Mouse (Mus musculus) adrenal gland, adult 2 months (tissue): ENCODE results near the gene Rbm42. TPM values are rescaled to one million over a fixed set of nuclear protein-coding genes. Genes with fewer than 3 reads are reported as not detected.

ENCODE experiments used
- DNase-seq: peaks from one replicate; pipeline ENCODE4 v3.0.0; 2021
- polyA plus RNA-seq: library from polyadenylated mRNA; depleted of rRNA; stranded (reverse); fragments of >200 nt; gene quantifications from 2 replicates; pipeline ENCODE4 v1.2.3, GENCODE M21; 2012
- total RNA-seq, 2 experiments: library from RNA; stranded (reverse); gene quantifications; 2 replicates each; pipeline ENCODE4 v1.2.3; 2021

Gene Rbm42
- total and polyA plus RNA-seq, 3 experiments: 78.0 to 139 (median 81.9) TPM

DNA sequence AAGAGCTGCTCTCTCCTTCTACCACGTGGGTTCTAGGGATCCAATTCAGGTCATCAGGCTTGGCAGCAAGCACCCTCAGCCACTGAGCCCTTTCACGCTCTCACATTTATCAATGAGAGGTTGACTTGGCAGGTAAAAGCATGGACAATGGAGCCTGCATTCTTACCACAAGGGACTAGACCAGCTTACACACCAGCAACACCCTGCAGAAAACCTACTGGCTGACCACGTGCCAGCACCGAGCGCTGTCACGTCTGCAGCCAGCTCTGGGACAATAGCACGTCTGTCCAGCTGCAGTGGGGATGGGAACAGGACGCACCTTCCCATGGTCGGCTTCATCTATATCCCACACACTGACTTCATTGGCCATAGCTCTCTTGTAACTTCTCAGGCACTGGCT lies 31.5 kb downstream of the Rbm42 start:
- no peak for DNase-seq

DNA sequence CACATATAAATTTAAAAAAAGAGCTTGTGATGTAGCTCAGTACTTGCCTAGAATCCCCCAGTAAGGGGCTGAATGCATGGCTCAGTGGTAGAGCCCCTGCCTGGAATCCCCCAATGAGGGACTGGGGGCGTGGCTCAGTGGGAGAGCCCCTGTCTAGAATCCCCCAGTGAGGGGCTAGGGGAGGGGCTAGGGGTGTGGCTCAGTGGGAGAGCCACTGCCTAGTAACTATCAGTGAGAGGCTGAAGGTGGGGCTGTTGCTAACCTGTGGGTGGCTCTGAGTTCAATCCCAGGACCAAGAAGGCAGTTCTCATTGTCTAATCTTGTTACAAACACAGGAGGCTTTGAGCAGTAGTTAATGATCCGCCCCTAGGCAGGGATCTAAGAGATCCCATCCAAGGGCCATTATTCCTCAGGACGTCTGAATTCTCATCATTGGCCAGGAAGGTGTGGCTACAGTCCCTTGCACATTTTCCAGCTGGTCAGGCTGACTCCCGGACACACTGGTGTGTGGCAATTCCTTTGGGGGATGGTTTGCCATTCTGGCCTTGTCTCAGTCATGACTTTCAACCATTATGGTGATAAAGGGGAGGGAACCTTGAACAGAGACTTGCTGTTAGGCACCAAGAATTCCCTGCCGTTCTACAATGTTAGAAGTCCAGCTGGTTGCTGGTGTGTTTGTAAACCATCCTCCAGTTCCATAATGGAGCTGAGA lies 34.9 kb downstream of the Rbm42 start:
- DNase-seq: peak; percentile 78

DNA sequence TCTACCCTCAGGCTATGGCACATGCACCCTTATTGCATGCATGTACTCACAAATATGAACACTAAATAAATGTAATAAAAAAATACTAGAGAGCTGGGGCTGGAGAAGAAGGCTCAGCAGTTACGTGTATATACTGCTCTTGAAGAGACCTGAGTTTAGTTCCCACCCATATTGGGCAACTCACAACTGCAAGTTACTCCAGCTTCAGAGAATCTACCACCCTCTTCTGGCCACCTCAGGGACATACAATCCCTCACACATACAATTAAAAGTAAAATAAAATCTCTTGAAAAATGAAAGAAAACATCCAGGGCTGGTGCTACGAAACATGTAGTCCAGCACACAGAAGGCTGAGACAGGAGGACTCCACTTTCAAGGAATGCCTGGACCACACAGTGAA lies 35.7 kb downstream of the Rbm42 start:
- DNase-seq: no peak

DNA sequence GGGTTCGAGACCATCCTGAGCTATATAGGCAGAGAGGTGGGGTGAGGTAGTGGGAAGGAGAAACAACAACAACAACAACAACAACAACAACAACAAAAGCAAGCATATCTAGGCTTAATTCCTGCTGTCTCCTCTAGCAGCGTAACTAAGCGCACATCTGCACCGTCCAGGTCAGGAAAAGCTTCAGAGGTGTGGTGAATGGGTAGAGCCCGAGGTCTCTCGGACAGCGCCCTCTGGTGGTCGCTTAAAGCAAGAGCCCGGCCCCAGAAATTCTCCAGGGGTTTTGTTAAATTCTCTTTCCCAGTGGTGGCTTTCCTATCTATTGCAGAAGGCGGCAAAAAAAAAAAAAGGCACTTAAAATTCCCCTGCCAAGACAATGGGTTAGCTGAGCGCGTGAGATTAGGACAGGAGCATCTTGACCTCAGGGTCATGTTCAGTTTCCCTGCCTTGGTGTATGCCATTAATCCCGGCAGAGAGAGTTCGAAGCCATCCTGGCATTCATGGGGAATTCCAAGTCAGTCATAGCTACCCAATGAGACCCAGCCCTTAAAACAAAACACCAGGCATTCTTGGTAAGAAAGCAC lies 36.5 kb downstream of the Rbm42 start:
- peak; percentile 62 for DNase-seq

DNA sequence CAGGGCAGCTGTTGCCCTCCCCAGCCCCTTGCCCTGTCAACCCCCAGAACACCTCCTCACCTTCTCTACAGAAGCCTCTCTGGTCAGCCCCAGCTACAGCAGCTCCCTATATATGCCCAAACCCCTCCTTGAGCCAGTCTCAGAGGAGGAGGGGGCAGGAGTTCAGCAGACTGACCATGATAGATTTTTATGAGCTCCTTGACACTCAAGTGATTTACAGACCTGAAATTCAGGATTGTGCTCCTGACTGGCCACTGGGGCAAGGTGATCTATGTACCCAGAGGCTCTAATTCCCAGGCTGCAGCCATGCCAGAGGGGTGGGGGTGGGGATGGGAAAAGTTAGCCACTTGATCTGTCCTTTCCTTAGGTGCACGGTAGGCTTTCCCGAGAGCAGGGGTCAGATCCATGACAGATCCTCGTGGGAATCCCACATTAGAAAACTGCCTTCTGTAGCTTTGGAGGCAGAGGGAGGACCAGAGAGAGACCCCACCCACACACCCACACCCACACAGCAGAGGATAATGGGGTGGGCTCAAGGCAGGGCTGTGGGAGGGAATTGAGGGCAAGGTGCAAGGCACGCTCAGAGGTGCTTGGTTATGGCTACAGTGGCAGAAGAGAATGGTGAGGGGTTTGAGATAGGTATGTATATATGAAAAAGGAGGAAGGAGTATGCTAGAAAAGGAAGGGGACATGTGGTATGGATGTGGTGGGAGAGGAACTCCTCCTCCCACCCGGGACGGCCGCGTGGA lies 37.3 kb downstream of the Rbm42 start, which contains the start of gene Upk1a:
Gene Upk1a, minus strand, starts transcription at position 194 of the 749 bp plus-strand sequence.
- DNase-seq: no peak

DNA sequence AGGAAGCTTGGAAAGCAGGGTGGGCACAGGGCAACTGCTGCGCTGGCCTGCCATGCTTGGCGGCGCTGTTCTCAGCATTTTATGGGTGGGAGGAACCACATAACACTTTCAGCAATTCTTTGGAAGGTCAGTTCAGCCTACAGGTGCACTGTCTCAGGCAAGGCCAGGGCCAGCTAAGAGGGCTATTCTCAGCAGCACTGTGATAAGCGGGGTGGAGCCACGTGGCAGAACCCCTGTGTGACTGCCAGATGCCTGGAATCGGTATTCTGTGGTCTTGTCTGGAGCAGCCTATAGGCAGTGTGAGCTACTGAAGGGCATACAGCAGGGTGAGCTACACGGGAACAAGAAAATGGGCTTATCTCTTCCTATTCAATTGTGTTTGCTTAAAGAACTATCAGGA lies 40.1 kb downstream of the Rbm42 start:
- no peak for DNase-seq

DNA sequence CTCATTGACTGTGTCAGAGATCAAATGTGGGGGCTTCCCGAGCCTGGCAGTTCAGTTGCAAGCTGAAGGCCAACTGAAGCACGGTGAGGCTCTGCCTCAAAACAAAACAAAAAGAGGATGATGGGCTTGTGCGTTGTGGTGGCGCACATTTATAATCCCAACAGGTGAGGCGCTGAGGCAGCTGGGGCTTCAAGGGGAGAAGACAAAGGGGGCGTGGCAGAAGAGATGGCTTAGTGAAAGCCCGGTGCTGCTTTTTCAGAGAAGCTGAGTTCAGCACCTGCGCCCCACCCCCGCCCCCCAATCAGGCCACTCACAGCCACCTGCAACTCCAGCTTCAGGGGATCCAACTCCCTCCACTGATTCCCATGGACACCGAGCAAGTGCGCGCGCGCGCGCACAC lies 41.6 kb downstream of the Rbm42 start:
- no peak for DNase-seq

DNA sequence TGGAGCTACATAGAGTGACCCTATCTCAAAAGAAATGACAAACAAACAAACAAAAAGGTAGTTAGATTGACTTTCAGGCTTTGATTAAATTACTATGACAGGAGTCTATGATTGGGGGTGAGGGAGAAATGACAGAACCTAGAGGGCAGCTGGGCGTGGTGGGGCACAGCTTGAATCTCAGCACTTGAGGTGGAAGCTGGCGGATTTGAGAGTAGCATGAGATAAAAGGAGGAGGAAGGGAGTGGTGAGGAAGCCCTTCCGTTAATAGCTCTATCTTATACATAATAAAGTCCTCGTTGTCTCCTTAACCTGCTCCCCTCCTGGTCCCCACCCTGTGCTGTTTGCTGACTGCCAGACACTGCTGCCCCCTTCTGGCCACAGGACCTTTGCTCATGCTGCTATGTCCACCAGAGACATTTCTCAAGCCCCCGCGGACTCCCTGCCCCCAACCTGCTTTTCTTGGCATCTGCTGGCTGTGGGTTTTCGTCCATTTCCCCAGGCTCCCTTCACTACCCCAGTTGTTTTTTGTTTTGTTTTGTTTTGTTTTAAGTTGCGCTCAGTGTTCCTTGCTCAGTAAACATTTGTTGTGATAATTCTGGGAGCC lies 42.3 kb downstream of the Rbm42 start:
- peak; percentile 48 for DNase-seq

DNA sequence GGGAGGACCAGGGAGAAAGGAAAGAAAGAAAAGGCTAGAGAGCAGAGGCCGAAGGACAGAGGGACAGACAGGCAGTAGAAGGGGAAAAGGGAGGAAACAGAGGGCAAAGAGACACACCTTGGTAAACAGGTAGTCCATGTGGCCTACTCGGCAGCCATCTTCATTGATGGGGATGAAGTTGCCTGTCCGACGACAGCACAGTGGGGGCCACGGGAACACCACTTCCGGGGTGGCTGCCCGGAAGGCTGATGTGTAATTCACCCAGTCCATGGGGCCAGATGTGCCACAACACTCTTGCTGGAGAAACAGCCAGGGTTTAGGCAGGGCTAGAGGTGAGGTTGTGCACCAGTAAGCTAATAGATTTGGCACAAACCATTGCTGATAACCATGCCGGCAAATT lies 45.2 kb downstream of the Rbm42 start:
- DNase-seq: no peak

DNA sequence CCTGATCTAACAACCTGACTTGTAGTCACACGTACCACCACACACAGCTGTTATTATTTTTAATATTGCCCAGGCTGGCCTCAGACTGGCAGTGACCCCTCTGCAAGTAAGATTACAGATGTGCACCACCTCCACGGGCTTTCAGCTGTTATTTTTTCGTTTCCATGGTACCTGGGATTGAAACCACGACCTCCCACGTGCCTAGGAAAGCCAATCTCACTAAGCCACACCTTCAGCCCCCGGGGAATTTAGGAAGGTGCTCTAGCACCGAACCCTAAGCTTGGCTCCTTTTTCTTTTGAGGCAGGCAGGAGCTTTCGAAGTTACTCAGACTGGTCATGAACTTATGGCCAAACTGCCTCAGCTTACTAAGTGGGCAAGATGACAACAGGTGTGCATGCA lies 45.7 kb downstream of the Rbm42 start:
- no peak for DNase-seq

DNA sequence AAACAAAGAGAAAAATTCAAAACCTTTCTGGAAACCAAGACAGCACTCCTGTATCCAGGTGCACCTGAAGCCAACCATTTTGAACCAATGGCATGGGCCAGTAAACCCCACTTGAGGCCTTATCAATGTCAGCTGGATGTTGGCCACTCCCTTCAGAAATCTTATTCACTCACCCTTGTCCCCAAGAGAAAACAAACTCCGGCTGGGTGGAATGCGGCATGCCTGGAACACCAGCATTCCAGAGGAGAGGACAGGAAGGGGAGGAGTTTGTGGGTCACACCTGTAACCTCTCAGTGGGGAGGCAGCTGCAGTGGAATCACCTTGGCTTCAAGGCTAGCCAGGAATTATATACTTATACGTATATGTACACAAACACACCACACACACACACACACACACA lies 47.5 kb downstream of the Rbm42 start:
- DNase-seq: no peak

DNA sequence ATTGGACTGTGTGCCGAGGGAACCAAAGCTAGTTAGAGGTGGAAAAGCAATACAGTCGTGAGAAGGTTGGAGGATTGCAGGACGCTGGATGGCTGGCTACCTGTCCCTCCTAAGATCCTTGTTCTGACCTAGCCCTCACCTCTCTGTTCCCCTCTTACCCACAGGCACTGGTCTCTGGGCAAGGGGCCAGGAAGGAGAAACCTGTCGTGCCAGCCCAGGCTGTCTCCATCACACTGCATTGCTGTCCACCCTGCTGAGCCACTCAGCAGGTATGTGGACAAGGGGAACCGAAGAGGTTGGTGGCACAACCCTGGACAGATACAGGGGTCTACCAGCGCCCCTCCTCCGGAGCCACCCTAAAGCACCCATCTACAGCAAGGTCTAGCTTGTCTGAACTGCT lies 49.5 kb downstream of the Rbm42 start:
- DNase-seq: no peak

DNA sequence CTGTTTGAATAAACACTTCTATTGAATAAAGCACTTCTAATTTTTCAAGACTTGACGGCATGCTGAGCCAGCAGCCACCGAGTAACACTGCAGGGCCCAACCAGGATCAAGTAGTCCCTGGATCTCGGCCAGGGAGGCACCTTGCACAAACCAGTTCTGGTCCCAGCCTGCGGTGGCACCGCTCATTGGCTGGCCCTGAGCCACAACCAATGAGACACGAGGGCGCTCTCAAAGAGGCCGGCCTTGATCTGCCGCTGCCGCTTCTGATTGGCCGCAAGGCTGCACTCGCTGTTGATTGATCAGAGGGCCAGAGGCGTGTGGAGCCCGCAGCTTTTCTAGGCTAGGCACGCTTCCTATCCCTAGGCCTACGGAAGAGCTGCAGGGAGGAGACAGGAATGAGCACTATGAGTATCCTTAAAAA lies 50.2 kb downstream of the Rbm42 start:
- peak; percentile 95 for DNase-seq

DNA sequence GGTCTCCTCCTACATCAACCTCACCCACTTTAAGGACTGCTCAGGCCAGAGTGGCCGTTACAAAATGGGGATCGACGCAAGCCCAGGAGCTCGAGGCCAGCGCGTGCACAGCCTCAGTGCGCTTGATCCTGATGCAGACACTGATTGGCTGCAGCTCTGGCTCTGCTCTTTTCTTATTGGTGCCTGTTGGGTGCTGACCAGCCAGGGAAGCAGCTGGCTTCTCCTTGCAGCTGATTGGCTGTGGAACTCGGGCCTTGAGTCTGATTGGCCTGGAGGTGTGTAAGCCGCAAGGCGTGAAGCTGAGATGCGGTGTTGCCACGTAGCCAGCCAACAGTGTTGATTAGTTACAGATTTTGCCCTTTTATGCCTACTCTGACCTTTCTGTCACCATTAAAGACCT lies 51.3 kb downstream of the Rbm42 start, which contains the start of gene Zbtb32:
Gene Zbtb32, minus strand, starts transcription at position 124 of the 400 bp plus-strand sequence.
- no peak for DNase-seq

DNA sequence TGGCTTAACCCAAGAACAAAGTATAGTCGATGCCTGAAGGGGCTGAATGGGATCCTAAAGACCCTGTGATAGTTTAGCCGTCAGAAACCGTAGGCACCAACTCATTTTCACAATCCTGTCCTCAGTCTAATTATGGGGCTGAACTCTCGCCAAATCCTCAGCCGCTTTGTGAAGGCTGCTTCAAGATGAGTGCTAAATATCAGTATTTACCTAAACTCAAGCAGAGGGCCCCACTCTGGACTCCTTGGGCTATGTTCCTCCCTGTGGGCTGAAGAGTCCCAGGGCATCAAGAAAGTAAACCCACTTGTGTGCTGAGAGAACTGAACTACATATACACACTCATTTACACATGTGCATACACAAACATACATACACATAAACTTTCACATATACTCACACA lies 53.3 kb downstream of the Rbm42 start:
- DNase-seq: no peak

DNA sequence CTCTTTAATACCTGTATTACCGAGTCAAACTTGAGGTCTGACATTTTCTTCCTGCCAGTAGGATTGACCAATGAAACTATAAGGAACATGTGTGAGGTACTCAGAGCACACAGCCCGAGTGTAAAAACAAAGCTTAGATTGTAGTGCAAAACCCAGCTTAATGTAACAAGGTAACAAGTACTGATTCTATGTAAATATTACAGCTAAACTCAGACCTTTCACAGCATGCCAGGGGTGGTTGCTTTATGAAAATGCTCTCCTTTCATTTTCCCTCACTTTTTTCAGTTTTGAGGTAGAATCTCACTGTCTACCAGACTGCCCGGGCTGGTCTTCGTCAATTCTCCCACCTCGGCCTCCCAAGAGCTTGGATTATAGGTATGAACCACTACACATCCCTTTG lies 54.0 kb downstream of the Rbm42 start:
- DNase-seq: no peak

DNA sequence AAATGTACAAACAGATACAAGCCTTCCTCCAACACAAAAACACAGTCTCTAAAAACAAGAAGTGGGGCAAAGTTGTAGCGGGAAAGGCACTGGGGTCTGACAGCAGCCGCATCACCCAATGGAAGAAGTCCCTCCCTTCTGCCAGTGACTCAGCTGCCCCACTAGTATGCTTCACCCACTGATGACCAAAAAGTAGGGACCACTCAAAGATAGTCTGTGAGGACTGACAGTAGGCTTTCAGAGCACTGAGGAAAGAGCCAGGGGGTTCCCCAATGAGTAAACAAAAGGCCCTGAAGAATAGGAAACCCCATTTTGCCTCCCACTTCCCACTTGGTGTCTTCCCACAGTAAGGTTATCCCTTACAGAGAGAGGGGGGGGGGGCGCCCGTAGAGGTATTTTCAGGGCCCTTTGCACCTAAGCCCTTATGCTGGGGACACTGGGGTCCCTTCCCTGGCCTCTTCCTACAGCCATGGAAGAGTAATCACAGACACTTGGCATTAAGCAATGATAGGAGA lies 55.5 kb downstream of the Rbm42 start:
- no peak for DNase-seq

DNA sequence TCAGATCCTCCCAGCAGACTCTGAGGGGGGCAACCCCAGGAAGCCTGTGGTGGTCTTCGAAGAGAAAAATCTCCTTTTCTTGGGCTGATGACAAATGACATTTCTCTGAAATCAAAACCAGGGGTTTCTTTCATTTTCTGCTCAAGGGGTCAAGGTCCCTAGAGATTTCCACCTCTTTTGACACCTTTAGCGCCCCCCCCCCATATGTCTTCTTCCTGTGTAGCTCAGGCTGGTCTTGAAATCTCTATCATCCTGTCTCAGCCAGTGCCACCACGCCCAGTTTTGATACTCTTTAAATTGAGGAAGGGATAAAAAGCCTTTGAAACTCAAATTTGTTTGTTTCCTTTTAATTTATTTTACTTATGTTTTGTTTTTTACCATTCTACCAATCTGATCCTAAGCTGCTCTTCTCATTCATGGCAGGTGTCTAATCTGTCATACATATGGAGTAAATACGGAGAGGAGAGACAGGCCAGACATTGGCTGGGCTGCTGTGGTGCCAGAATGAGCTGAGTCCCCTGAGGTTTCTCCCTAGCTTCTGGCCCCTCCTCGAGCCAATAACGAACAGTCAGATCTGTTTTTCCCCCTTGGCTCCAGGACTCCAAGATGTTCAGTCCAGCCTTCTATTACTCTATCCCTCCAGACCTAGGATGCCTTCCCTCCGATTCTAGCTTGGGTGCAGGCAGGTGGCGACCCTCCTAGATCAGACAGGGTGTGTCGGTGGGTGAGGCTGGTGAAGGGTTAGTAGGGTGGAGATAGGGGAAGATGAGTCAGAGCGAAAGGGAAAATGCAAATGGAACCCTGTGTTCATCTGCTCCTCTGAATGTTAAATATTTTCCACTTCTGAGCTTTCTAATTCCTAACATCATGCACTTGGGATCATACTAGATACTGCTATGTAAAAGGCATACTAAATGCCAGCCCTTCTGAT lies 56.3 kb downstream of the Rbm42 start:
- DNase-seq: no peak

DNA sequence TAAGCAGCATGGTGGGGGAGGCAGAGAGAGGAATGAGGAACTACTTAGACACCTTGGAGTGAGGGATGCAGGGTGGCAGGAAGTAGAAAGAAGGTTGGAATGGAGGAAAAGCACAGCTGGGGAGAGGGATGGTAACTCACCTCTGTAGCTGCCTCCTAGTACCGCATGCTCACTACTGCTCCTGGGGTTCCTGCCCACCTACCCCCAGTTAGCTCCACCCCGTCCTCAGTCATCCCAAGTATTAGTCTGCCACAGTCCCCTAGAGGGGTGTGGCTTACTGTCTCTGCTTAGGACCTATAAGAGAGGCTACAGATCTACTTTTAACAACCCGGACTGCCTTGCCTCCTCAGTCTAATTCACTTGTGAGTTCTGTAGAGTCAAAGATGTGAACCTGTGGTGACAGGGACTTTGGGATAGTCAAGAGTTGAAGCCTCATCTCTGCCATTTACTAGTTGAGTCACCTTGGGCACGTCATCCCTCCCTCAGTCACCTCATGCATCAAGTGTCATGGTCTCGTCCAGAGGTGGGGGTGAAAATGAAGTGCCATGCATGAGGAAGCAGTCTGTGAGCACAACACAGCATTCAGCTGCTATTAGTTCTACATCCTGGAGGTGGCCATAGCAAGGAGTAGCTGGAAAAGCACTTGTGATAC lies 57.2 kb downstream of the Rbm42 start:
- peak; percentile 60 for DNase-seq

DNA sequence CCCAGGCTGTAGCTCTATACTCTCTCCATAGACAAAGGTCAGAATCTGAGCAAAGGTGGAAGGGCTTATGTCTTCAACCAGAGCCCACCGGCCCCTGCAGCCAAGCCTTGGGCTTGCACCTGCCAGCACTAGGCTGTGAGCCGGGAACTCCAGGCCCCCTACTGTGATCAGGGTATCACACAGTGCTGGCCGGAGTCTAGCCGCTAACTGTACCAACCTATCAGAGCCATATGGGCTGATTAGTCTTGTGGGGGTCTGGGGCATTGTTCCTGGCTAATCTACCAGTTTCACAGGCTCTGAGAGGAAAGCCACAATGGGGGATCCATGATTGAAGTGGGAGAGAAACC lies 58.5 kb downstream of the Rbm42 start:
- DNase-seq: no peak
